Mouse (Mus musculus) cerebellum, adult 11 months (tissue): Measurements from ENCODE around the gene Ugt3a2.

Experiments used
- DNase-seq: peaks from one replicate; pipeline ENCODE4 v3.0.0; 2022

The Ugt3a2 gene

DNA sequence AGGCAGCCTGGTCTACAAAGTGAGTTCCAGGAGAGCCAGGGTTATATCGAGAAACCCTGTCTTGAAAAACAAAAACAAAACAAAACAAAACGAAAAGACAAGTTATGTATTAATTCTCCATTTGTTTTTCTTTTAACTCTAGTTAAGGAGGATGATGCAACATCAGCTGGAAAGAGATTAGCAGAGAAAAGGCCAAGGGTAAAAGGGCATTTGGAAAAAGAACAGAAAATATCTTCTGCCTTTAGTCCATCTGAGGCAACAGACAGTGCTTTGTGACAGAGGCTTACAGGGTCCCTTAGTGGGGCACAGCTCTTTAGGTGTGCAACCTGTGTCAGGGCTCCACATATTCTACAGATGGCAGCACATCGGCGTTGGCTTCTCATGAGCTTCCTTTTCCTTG is at the start of gene Ugt3a2:
Ugt3a2 (plus strand) TSS at position 210 of the 400 bp plus-strand sequence.
- no peak for DNase-seq

DNA sequence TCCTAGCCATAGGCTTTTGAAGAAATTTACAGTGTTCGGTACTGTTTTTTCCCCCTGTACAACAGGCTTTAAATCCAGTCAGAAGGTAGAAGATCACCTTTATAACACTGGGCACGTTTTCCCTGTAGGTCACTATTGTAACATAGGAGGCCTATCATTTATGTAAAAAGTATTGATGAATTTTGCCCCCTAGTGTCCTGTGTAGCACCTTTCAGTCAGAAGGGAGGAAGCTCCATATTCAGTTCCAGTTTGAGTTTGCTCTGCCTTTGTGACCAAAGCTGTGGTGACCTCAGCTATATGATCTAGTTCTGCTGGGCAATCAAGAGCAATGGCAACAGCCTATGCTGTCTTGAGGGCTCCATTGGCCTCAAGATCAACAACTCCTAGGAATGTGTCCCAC is 45.7 kb upstream of the Ugt3a2 start:
- no peak for DNase-seq

DNA sequence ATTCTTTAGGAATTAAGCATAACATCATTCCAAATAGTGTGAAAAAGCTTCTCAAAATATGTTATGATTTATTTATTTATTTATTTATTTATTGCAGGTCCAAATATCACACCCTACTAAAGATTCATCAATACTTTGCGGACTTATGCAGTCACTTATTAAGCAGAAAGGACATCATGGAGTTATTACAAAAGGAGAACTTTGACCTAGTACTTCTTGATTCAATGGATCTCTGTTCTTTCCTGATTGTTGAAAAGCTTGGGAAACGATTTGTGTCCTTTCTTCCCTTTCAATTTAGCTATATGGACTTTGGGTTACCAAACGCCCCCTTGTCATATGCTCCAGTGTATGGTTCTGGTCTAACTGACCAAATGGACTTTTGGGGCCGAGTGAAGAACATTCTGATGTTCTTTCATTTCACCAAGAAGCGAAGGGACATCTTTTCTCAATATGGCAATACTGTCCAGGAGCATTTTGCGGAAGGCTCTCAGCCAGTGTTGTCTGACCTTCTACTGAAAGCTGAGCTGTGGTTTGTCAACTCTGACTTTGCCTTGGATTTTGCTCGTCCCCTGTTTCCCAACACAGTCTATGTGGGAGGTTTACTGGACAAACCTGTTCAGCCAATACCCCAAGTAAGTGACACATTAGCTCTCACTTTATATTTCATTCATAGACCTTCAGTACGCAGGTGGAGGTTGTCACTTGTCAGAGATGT is 29.2 kb upstream of the Ugt3a2 start:
- no peak for DNase-seq

DNA sequence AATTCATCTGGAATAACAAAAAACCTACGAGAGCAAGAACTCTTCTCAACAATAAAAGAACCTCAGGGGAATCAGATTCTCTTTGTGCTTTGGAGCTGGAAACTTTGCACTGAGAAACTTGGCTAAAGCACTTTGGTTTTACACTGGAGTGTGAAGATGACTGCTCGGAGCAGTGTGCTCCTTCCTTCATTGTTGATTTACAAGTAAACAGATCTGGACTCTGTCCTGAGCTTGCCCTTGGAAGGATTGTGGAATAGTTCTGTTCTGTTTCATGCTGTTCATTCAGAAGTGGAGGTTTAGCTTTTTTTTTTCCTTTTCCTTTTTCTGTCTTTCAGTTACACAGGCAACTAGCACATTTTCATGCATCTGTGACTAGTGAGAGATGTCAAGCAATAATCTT is 754 bp upstream of the Ugt3a2 start:
- no peak for DNase-seq

DNA sequence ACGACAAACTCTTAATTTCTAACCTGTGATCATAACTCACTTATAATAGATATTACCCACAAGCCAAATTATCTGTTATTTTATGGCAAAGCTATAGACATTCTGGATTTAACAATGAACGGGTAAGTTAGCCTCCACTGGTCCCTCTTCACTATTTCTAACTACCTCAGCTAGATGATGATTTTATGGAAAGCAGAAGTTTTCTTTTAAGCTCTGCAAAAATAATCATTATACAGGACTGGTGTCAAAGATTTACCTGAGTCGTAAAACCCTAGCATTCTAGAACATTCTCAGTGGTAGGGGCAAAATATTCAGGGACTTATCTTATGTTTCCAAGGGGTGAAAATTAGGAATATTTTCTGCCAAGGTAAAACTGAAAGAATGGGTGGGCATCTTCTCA is 1.3 kb downstream of the Ugt3a2 start:
- DNase-seq: no peak

DNA sequence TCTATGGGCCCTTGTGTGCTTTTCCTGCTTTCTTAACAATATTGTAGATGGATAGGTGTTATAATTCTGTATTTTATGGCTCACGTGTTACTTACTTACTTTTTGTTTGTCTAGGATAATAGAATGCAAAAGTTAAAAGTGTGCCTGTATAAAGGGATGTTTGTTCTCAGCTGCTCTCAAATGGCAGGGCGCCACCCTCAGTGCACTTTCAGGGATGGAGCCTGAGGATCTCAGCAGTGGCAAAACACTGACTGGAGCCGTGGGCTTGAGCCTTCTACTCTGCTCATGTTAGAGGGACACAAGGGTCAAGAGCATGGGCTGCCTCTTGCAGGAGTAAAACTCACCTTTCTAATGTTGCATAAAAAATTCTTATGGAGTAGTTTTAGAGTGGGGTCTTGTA is 1.7 kb downstream of the Ugt3a2 start:
- no peak for DNase-seq

DNA sequence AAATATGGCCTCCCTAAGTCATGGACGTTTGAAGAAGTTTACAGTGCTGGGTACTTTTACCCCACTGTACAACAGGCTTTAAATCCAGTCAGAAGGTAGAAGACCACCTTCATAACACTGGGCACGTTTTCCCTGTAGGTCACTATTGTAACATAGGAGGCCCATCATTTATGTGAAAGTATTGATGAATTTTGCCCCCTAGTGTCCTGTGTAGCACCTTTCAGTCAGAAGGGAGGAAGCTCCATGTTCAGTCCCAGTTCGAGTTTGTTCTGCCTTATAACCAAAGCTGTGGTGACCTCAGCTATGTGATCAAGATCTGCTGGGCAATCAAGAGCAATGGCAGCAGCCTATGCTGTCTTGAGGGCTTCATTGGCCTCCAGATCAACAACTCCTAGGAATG is 13.4 kb downstream of the Ugt3a2 start:
- no peak for DNase-seq

DNA sequence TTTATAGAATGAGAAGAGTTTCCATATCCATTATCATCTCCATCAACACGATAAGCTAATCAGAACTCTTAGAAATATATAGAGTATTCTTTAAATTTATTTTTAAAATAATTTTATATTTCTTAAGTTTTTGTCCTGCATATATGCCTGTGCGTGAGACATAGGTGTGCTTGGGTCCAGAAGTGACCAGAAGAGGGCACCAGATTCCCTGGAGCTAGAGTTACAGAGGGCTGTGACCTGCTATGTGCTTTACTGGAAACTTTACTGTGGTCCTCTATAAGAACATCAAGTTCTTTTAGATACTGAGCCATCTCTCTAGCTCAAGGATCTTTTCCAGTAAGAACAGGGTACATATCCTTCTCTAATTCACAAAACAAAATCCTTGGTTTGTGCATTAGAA is 27.5 kb downstream of the Ugt3a2 start:
- no peak for DNase-seq

DNA sequence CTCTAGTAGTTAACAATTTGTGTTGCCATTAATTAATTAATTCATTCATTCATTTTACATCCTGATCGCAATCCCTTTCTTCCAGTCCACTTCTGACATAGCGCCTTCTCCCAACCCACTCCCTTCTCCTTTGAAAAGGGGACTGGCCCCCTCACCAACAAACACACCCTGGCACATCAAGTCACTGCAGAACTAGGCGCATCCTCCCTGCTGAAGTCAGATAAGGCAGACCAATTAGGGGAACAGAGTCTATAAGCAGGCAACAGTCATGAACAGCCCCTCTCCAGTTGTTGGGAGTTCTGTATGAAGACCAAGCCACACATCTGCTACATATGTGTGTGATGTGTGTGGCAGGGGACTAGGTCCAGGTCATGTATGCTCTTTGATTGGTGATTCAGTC is 33.4 kb downstream of the Ugt3a2 start:
- DNase-seq: no peak

DNA sequence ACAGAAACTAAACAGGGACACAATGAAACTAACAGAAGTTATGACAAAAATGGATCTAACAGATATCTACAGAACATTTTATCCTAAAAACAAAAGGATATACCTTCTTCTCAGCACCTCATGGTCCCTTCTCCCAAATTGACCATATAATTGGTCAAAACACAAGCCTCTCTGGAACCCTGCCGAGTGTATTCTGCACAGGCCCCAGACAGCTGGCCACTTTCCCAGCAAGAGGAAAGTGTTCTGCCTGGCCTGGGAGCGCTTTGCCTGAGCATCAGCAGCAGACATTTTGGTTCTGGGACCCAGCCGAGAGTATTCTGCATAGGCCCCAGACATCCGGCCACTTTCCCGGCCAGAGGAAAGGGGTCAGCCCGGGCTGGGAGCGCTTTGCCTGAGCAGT is 40.9 kb downstream of the Ugt3a2 start:
- no peak for DNase-seq

DNA sequence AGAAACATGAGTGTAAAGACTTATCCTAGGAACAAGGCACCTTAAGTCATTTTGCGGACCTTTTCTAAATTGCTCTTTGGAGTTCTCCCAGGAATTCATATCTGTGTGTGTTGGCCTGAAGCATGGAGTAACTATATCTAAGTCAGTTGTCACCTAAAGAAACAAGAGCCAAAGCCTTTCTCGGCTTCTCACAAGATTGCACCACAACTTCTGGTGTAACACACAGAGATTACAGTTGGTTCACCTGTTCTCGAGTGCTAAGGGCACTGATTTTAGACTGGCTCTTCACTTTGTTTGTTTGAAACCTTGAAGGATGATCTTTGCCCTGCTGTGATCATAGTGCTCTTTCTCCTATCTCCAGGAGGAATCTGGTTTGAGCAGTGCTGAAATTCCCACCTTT is 74.1 kb downstream of the Ugt3a2 start:
- DNase-seq: no peak
